Mouse (Mus musculus) liver, adult 2 months (tissue): ENCODE results near the gene Gas2l1. TPM values are rescaled to one million over a fixed set of nuclear protein-coding genes. Genes with fewer than 3 reads are reported as not detected.
A peak's percentile ranks its signal among the peaks of the same experiment; 100 is the strongest.

Source experiments
- DNase-seq: peaks from one replicate; pipeline ENCODE4 v3.0.0-alpha.2; 2011; ENCODE audit warnings: low read depth, low spot score; ENCODE audit errors: extremely low read depth
- H3K27ac ChIP-seq: fragments of 200-500 bp; replicated peaks from 2 replicates; pipeline ENCODE4 v1.5.1; 2012; ENCODE audit warnings: low read depth, mild to moderate bottlenecking, control low read depth, inconsistent platforms, low read length; ENCODE audit not compliant: insufficient read depth
- H3K27me3 ChIP-seq: fragments of 200-500 bp; 2 replicates; pipeline ENCODE4 v1.6.1; 2012; ENCODE audit warnings: mild to moderate bottlenecking, moderate library complexity, low read length, inconsistent platforms; ENCODE audit not compliant: control insufficient read depth, insufficient read depth
- H3K36me3 ChIP-seq: fragments of 200-500 bp; 2 replicates; pipeline ENCODE4 v1.6.1; 2012; ENCODE audit warnings: low read length, inconsistent platforms; ENCODE audit not compliant: control insufficient read depth, insufficient read depth
- H3K4me1 ChIP-seq: fragments of 200-500 bp; 2 replicates; pipeline ENCODE4 v1.6.1; 2011; ENCODE audit warnings: low read length; ENCODE audit not compliant: control insufficient read depth, insufficient read depth
- H3K4me3 ChIP-seq: fragments of 200-500 bp; 2 replicates; pipeline ENCODE4 v1.5.1; 2011; ENCODE audit warnings: low read depth, mild to moderate bottlenecking, control low read depth, low read length, moderate library complexity; ENCODE audit not compliant: insufficient read depth
- H3K79me2 ChIP-seq: fragments of 200-500 bp; 2 replicates; pipeline ENCODE4 v1.6.1; 2012; ENCODE audit warnings: inconsistent platforms, mild to moderate bottlenecking, low read length, moderate library complexity; ENCODE audit not compliant: control insufficient read depth, insufficient read depth
- H3K9ac ChIP-seq: fragments of 200-500 bp; 2 replicates; pipeline ENCODE4 v1.6.1; 2012; ENCODE audit warnings: low read depth, mild to moderate bottlenecking, control low read depth, inconsistent platforms, low read length
- CTCF ChIP-seq: fragments of 200-500 bp; IDR thresholded peaks from 2 replicates; pipeline ENCODE4 v1.5.1; 2011; ENCODE audit warnings: low read depth, low read length, control low read depth
- POLR2A ChIP-seq: fragments of 200-500 bp; IDR thresholded peaks from 2 replicates; pipeline ENCODE4 v1.6.1; 2011; ENCODE audit warnings: low read length, control low read depth; ENCODE audit not compliant: insufficient read depth; ENCODE audit errors: extremely low read depth
- WGBS: fragments of 180-500 bp; shearing (Covaris S2); methylation state at CpG from one replicate; pipeline ENCODE4 v1.1.7; 2018; 5-methylcytosine and 5-hydroxymethylcytosine counted together
- polyA plus RNA-seq: library from polyadenylated mRNA; depleted of rRNA; stranded (reverse); fragments of >200 nt; gene quantifications from 2 replicates; pipeline ENCODE4 v1.2.3, GENCODE M21; 2012
- total RNA-seq: library from RNA; depleted of rRNA; stranded (reverse); fragments of >200 nt; gene quantifications from 2 replicates; pipeline ENCODE4 v1.2.3, GENCODE M21; 2014

The Gas2l1 gene
- total and polyA plus RNA-seq, 2 experiments, result 3.1 to 25.4 TPM

- Histone ChIP-seq H3K79me2 (no peaks in the 10 kb centered on the region), H3K4me1 (no peaks in the 10 kb centered on the region), H3K36me3 (peaks cover 54% of the 10 kb centered on the region), H3K4me3 (no peak overlapping the region), H3K27ac (no peak overlapping the region), H3K27me3 (no peaks in the 10 kb centered on the region), H3K9ac (no peak overlapping the region)
- DNase-seq, result no peak
- TF ChIP-seq CTCF (no peak), POLR2A (no peak)
- 89% methylated on average over 5 of the region's 5 CpGs for WGBS
Measured at GRCm38 (mm10) chr11:5016286-5016685, 48.8 kb downstream of the Gas2l1 start.

- Histone ChIP-seq H3K4me3 (no peak overlapping the region), H3K27me3 (no peaks in the 10 kb centered on the region), H3K36me3 (peaks cover 53% of the 10 kb centered on the region), H3K79me2 (no peaks in the 10 kb centered on the region), H3K9ac (no peak overlapping the region), H3K27ac (no peak overlapping the region), H3K4me1 (no peaks in the 10 kb centered on the region)
- TF ChIP-seq POLR2A (no peak), CTCF (peak; percentile 74)
- 69% methylated on average over 2 of the region's 2 CpGs for WGBS
- no peak for DNase-seq
Measured at GRCm38 (mm10) chr11:5015720-5016119, 49.4 kb downstream of the Gas2l1 start.

GRCm38 (mm10) chr11:5012213-5012715, 52.9 kb downstream of the Gas2l1 start:
- TF ChIP-seq POLR2A, result no peak
- TF ChIP-seq CTCF, result no peak
- Histone ChIP-seq H3K4me3 (no peak overlapping the region), H3K4me1 (peaks cover 2% of the 10 kb centered on the region), H3K27ac (peak overlapping the region; percentile 50), H3K36me3 (peaks cover 39% of the 10 kb centered on the region), H3K27me3 (no peaks in the 10 kb centered on the region), H3K79me2 (no peaks in the 10 kb centered on the region), H3K9ac (no peak overlapping the region)
- DNase-seq, result no peak
- WGBS, result 85% methylated on average over 5 of the region's 5 CpGs

GRCm38 (mm10) chr11:5011480-5011879, 53.6 kb downstream of the Gas2l1 start:
- Histone ChIP-seq H3K27ac (peak overlapping the region; percentile 50; the same call in 1 of the 2 replicates), H3K27me3 (no peaks in the 10 kb centered on the region), H3K79me2 (no peaks in the 10 kb centered on the region), H3K9ac (no peak overlapping the region), H3K36me3 (peaks cover 31% of the 10 kb centered on the region), H3K4me3 (no peak overlapping the region), H3K4me1 (peaks cover 2% of the 10 kb centered on the region)
- 71% methylated on average over 1 of the region's 1 CpGs for WGBS
- no peak for DNase-seq
- TF ChIP-seq CTCF (no peak), POLR2A (no peak)

- no peak overlapping the region for H3K9ac ChIP-seq
- TF ChIP-seq POLR2A (no peak), CTCF (no peak)
- no peaks in the 10 kb centered on the region for H3K27me3 ChIP-seq
- peak; percentile 34 for DNase-seq
- no peak overlapping the region for H3K27ac ChIP-seq
- peaks cover 2% of the 10 kb centered on the region for H3K4me1 ChIP-seq
- H3K36me3 ChIP-seq, result peaks cover 25% of the 10 kb centered on the region
- no peaks in the 10 kb centered on the region; the same call in 1 of the 2 replicates for H3K79me2 ChIP-seq
- 77% methylated on average over 1 of the region's 1 CpGs for WGBS
- H3K4me3 ChIP-seq, result no peak overlapping the region
Measured at GRCm38 (mm10) chr11:5010205-5010604, 54.9 kb downstream of the Gas2l1 start.

GRCm38 (mm10) chr11:5009354-5010074, 55.6 kb downstream of the Gas2l1 start:
- DNase-seq, result no peak
- H3K27ac ChIP-seq, result 0 out of 2 replicates have a peak overlapping the region, but pooled peaks have one; percentile 27
- TF ChIP-seq POLR2A, result no peak
- no peak for TF ChIP-seq CTCF
- H3K27me3 ChIP-seq, result no peaks in the 10 kb centered on the region
- no peaks in the 10 kb centered on the region; the same call in 1 of the 2 replicates for H3K79me2 ChIP-seq
- H3K36me3 ChIP-seq, result peaks cover 22% of the 10 kb centered on the region
- no peak overlapping the region for H3K9ac ChIP-seq
- H3K4me3 ChIP-seq, result no peak overlapping the region
- WGBS, result 78% methylated on average over 3 of the region's 3 CpGs
- H3K4me1 ChIP-seq, result peaks cover 2% of the 10 kb centered on the region
